Mouse (Mus musculus): ENCODE measurements around the gene Dcaf11. TPM values are rescaled to one million over a fixed set of nuclear protein-coding genes. Genes with fewer than 3 reads are reported as not detected.

Dcaf11 gene
- 65.5 and 69.7 TPM in 2 replicates for polyA plus RNA-seq (2016; fragmentation: Nextera tagmentation; extraction: Ambion mirVana)

GRCm38 (mm10) chr14:55559799-55560201, at the start of gene Dcaf11:
Dcaf11 (plus strand) TSS chr14:55560006.
- WGBS, result under 1% methylated on average over 27 of the region's 27 CpGs
- H3K36me3 ChIP-seq, result peaks cover 18% of the 10 kb centered on the region

GRCm38 (mm10) chr14:55510125-55510731, 49.6 kb upstream of the Dcaf11 start, which contains the start of gene Cpne6:
Cpne6 (plus strand) TSS chr14:55510445.
- Histone ChIP-seq H3K4me2 (no peak within 1 kb of the TSS), H3K27ac (no peak within 1 kb of the TSS), H3K4me3 (replicated peaks) (no peak within 1 kb of the TSS), H3K4me1 (replicated peaks) (peaks cover 9% of the 10 kb centered on the region; the same call in 1 of the 2 replicates), H3K36me3 (no peaks in the 10 kb centered on the region), H3K27me3 (peaks cover 34% of the 10 kb centered on the region), H3K9me3 (no peaks in the 10 kb centered on the region), H3K9ac (replicated peaks) (no peak within 1 kb of the TSS; the same call in 1 of the 2 replicates)
- ATAC-seq (ENCODE audit: insufficient number of reproducible peaks, insufficient read depth, low FRiP score, low TSS enrichment, low read depth), result no peak
- 61% methylated on average over 22 of the region's 22 CpGs for WGBS

More at GRCm38 (mm10) chr14:55559799-55560201, at the start of gene Dcaf11:
- Histone ChIP-seq H3K4me2 (peak within 1 kb of the TSS; percentile 86), H3K27ac (peak within 1 kb of the TSS; percentile 98), H3K9me3 (no peaks in the 10 kb centered on the region), H3K27me3 (no peaks in the 10 kb centered on the region), H3K4me1 (replicated peaks) (peaks cover 14% of the 10 kb centered on the region), H3K4me3 (replicated peaks) (peak within 1 kb of the TSS; percentile 64), H3K9ac (replicated peaks) (peak within 1 kb of the TSS; percentile 80)
- ATAC-seq (ENCODE audit: insufficient number of reproducible peaks, insufficient read depth, low FRiP score, low TSS enrichment, low read depth), result peak; percentile 84

GRCm38 (mm10) chr14:55511037-55511436, 48.8 kb upstream of the Dcaf11 start:
- H3K9ac ChIP-seq (replicated peaks), result no peak overlapping the region; the same call in 1 of the 2 replicates
- no peak for ATAC-seq (ENCODE audit: insufficient number of reproducible peaks, insufficient read depth, low FRiP score, low TSS enrichment, low read depth)
- H3K4me1 ChIP-seq (replicated peaks), result peaks cover 9% of the 10 kb centered on the region; the same call in 1 of the 2 replicates
- no peak overlapping the region for H3K4me3 ChIP-seq (replicated peaks)
- 60% methylated on average over 7 of the region's 7 CpGs for WGBS
- H3K9me3 ChIP-seq, result no peaks in the 10 kb centered on the region
- H3K27ac ChIP-seq, result no peak overlapping the region
- peaks cover 34% of the 10 kb centered on the region for H3K27me3 ChIP-seq
- H3K4me2 ChIP-seq, result no peak overlapping the region
- no peaks in the 10 kb centered on the region for H3K36me3 ChIP-seq

GRCm38 (mm10) chr14:55513927-55514326, 45.9 kb upstream of the Dcaf11 start:
- H3K36me3 ChIP-seq, result no peaks in the 10 kb centered on the region
- no peak for ATAC-seq (ENCODE audit: insufficient number of reproducible peaks, insufficient read depth, low FRiP score, low TSS enrichment, low read depth)
- no peak overlapping the region for H3K27ac ChIP-seq
- no peak overlapping the region for H3K9ac ChIP-seq (replicated peaks)
- no peak overlapping the region for H3K4me2 ChIP-seq
- peaks cover 9% of the 10 kb centered on the region; the same call in 1 of the 2 replicates for H3K4me1 ChIP-seq (replicated peaks)
- H3K4me3 ChIP-seq (replicated peaks), result no peak overlapping the region
- WGBS, result 74% methylated on average over 10 of the region's 10 CpGs
- H3K9me3 ChIP-seq, result no peaks in the 10 kb centered on the region
- H3K27me3 ChIP-seq, result peaks cover 52% of the 10 kb centered on the region

- no peak for ATAC-seq (ENCODE audit: insufficient number of reproducible peaks, insufficient read depth, low FRiP score, low TSS enrichment, low read depth)
- H3K4me3 ChIP-seq (replicated peaks), result no peak overlapping the region
- 0 out of 2 replicates have a peak, but pooled peaks cover 9% of the 10 kb centered on the region for H3K4me1 ChIP-seq (replicated peaks)
- H3K9me3 ChIP-seq, result no peaks in the 10 kb centered on the region
- no peak overlapping the region for H3K4me2 ChIP-seq
- peaks cover 58% of the 10 kb centered on the region for H3K27me3 ChIP-seq
- no peaks in the 10 kb centered on the region for H3K36me3 ChIP-seq
- no peak overlapping the region for H3K9ac ChIP-seq (replicated peaks)
- 93% methylated on average over 4 of the region's 4 CpGs for WGBS
- H3K27ac ChIP-seq, result no peak overlapping the region
These were observed 44.0 kb upstream of the Dcaf11 start for GRCm38 (mm10) chr14:55515846-55516245.

- Histone ChIP-seq H3K4me1 (replicated peaks) (0 out of 2 replicates have a peak, but pooled peaks cover 10% of the 10 kb centered on the region), H3K4me2 (no peak overlapping the region), H3K27me3 (peaks cover 66% of the 10 kb centered on the region), H3K9ac (replicated peaks) (no peak overlapping the region), H3K9me3 (no peaks in the 10 kb centered on the region), H3K4me3 (replicated peaks) (no peak overlapping the region), H3K36me3 (no peaks in the 10 kb centered on the region), H3K27ac (no peak overlapping the region)
- ATAC-seq (ENCODE audit: insufficient number of reproducible peaks, insufficient read depth, low FRiP score, low TSS enrichment, low read depth), result no peak
- 49% methylated on average over 2 of the region's 2 CpGs for WGBS
These were observed 40.9 kb upstream of the Dcaf11 start for GRCm38 (mm10) chr14:55518897-55519296.

GRCm38 (mm10) chr14:55519604-55520003, 40.2 kb upstream of the Dcaf11 start:
- peaks cover 74% of the 10 kb centered on the region for H3K27me3 ChIP-seq
- no peak for ATAC-seq (ENCODE audit: insufficient number of reproducible peaks, insufficient read depth, low FRiP score, low TSS enrichment, low read depth)
- WGBS, result 64% methylated on average over 4 of the region's 4 CpGs
- no peaks in the 10 kb centered on the region for H3K9me3 ChIP-seq
- H3K27ac ChIP-seq, result no peak overlapping the region
- H3K4me3 ChIP-seq (replicated peaks), result no peak overlapping the region
- H3K4me1 ChIP-seq (replicated peaks), result 0 out of 2 replicates have a peak, but pooled peaks cover 10% of the 10 kb centered on the region
- H3K36me3 ChIP-seq, result no peaks in the 10 kb centered on the region
- H3K4me2 ChIP-seq, result no peak overlapping the region
- no peak overlapping the region for H3K9ac ChIP-seq (replicated peaks)

GRCm38 (mm10) chr14:55520451-55521361, 39.1 kb upstream of the Dcaf11 start:
- WGBS, result 1% methylated on average over 61 of the region's 61 CpGs
- Histone ChIP-seq H3K9ac (replicated peaks) (peak overlapping the region; percentile 61), H3K36me3 (no peaks in the 10 kb centered on the region), H3K27me3 (peaks cover 76% of the 10 kb centered on the region), H3K4me3 (replicated peaks) (peak overlapping the region; percentile 51), H3K4me1 (replicated peaks) (0 out of 2 replicates have a peak, but pooled peaks cover 10% of the 10 kb centered on the region), H3K27ac (no peak overlapping the region), H3K9me3 (no peaks in the 10 kb centered on the region), H3K4me2 (peak overlapping the region; percentile 88)
- ATAC-seq (ENCODE audit: insufficient number of reproducible peaks, insufficient read depth, low FRiP score, low TSS enrichment, low read depth), result peak; percentile 58; the same call in 1 of the 2 replicates

- WGBS, result 56% methylated on average over 4 of the region's 4 CpGs
- Histone ChIP-seq H3K27ac (no peak overlapping the region), H3K4me3 (replicated peaks) (no peak overlapping the region), H3K4me2 (no peak overlapping the region), H3K27me3 (peaks cover 59% of the 10 kb centered on the region), H3K4me1 (replicated peaks) (0 out of 2 replicates have a peak, but pooled peaks cover 10% of the 10 kb centered on the region), H3K9ac (replicated peaks) (no peak overlapping the region), H3K9me3 (no peaks in the 10 kb centered on the region), H3K36me3 (no peaks in the 10 kb centered on the region)
- no peak for ATAC-seq (ENCODE audit: insufficient number of reproducible peaks, insufficient read depth, low FRiP score, low TSS enrichment, low read depth)
These were observed 35.7 kb upstream of the Dcaf11 start for GRCm38 (mm10) chr14:55524062-55524461.

GRCm38 (mm10) chr14:55524785-55525184, 35.0 kb upstream of the Dcaf11 start, which contains the start of gene Nrl:
Nrl (minus strand) TSS chr14:55524981.
- no peak within 1 kb of the TSS for H3K9ac ChIP-seq (replicated peaks)
- H3K9me3 ChIP-seq, result no peaks in the 10 kb centered on the region
- H3K27ac ChIP-seq, result no peak within 1 kb of the TSS
- H3K4me1 ChIP-seq (replicated peaks), result 0 out of 2 replicates have a peak, but pooled peaks cover 10% of the 10 kb centered on the region
- no peaks in the 10 kb centered on the region for H3K36me3 ChIP-seq
- H3K27me3 ChIP-seq, result peaks cover 58% of the 10 kb centered on the region
- H3K4me3 ChIP-seq (replicated peaks), result no peak within 1 kb of the TSS
- 17% methylated on average over 8 of the region's 8 CpGs for WGBS
- H3K4me2 ChIP-seq, result no peak within 1 kb of the TSS
- no peak for ATAC-seq (ENCODE audit: insufficient number of reproducible peaks, insufficient read depth, low FRiP score, low TSS enrichment, low read depth)

GRCm38 (mm10) chr14:55526674-55527073, 33.1 kb upstream of the Dcaf11 start:
- no peak overlapping the region for H3K4me3 ChIP-seq (replicated peaks)
- no peak overlapping the region for H3K4me2 ChIP-seq
- H3K27ac ChIP-seq, result no peak overlapping the region
- peaks cover 48% of the 10 kb centered on the region for H3K27me3 ChIP-seq
- ATAC-seq (ENCODE audit: insufficient number of reproducible peaks, insufficient read depth, low FRiP score, low TSS enrichment, low read depth), result no peak
- no peaks in the 10 kb centered on the region for H3K4me1 ChIP-seq (replicated peaks)
- no peaks in the 10 kb centered on the region for H3K9me3 ChIP-seq
- 81% methylated on average over 2 of the region's 2 CpGs for WGBS
- no peaks in the 10 kb centered on the region for H3K36me3 ChIP-seq
- H3K9ac ChIP-seq (replicated peaks), result no peak overlapping the region

Data from limb, embryonic 12.5 days (tissue).